ENCODE assay signal across 25 mouse cellular contexts in the genomic region with DNA sequence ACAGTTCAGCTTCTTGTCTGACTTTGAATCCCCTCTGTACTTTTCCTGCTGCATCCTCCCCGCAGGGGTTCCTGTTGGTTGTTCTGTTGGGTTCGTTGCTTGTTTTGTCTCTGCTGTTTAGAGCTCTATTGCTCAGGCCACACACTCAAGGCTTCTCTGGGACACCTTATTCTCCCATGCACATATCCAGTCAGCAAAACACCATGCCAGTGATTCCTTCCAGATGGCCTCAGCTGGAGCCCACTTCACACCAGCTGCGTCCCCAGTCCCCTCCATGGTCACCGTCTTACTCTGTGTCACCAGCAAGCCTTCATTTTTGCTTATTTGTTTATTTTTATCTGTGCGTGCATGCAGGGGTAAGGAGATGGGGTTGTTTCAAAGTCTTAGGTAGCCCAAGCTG. TPM values are rescaled to one million over a fixed set of nuclear protein-coding genes. Genes with fewer than 3 reads are reported as not detected.
DNase-seq lines count a peak whose midpoint lies in the region; ATAC-seq and TF ChIP-seq lines count a peak whose summit lies in the region.
"Had no signal": no experiment of that assay in that cellular context is flagged by ENCODE, and none has a peak within 500 bp of the region (broad histone marks: within the 10 kb centered on the region; RNA-seq: fewer than 3 reads in every experiment).

No protein-coding gene starts in this region.

- no peak for ATAC-seq in hindbrain, postnatal 0 days
- no peak for ATAC-seq in hindbrain, embryonic 11.5 days (ENCODE audit: low FRiP score)
- peak; percentile 41; the same call in 1 of the 2 replicates for ATAC-seq in lung, embryonic 16.5 days (ENCODE audit: low read depth)
- ATAC-seq: intestine, postnatal 0 days had no signal

- H3K4me3 ChIP-seq in cerebellum, adult 2 months (replicated peaks; ENCODE audit: insufficient read depth, low read depth, low read length): no peak overlapping the region
- no peak overlapping the region for H3K4me3 ChIP-seq in hindbrain, postnatal 0 days (ENCODE audit: low read length)
- no peak overlapping the region for H3K4me3 ChIP-seq in hindbrain, embryonic 11.5 days (ENCODE audit: low read depth, low read length)
- H3K4me3 ChIP-seq in lung, embryonic 16.5 days (ENCODE audit: low read length): no peak overlapping the region
- H3K4me3 ChIP-seq: embryonic facial prominence, embryonic 10.5 days; embryonic facial prominence, embryonic 15.5 days; hindbrain, embryonic 12.5 days; neural tube, embryonic 15.5 days had no signal

- H3K9me3 ChIP-seq in hindbrain, postnatal 0 days (ENCODE audit: low read length): no peaks in the 10 kb centered on the region
- H3K9me3 ChIP-seq in hindbrain, embryonic 11.5 days (ENCODE audit: control insufficient read depth, low read length): 0 out of 2 replicates have a peak, but pooled peaks cover 2% of the 10 kb centered on the region
- peaks cover 6% of the 10 kb centered on the region; the same call in 1 of the 2 replicates for H3K9me3 ChIP-seq in lung, embryonic 16.5 days (ENCODE audit: control insufficient read depth, low read length)
- H3K9me3 ChIP-seq: embryonic facial prominence, embryonic 10.5 days; embryonic facial prominence, embryonic 15.5 days; hindbrain, embryonic 12.5 days; neural tube, embryonic 15.5 days had no signal

- H3K27ac ChIP-seq in cerebellum, adult 2 months (ENCODE audit: insufficient read depth, low read length): no peak overlapping the region
- peak overlapping the region; percentile 42; the same call in 1 of the 2 replicates for H3K27ac ChIP-seq in hindbrain, postnatal 0 days
- no peak overlapping the region for H3K27ac ChIP-seq in hindbrain, embryonic 11.5 days (ENCODE audit: low read depth, low read length)
- no peak overlapping the region for H3K27ac ChIP-seq in lung, embryonic 16.5 days (ENCODE audit: low read length)
- H3K27ac ChIP-seq: embryonic facial prominence, embryonic 10.5 days; embryonic facial prominence, embryonic 15.5 days; hindbrain, embryonic 12.5 days; liver, embryonic 14.5 days; macrophage; neural tube, embryonic 15.5 days had no signal

- WGBS in cerebellum, adult 2 months: 46% methylated on average over 5 of the region's 5 CpGs
- WGBS in hindbrain, postnatal 0 days: 57% methylated on average over 5 of the region's 5 CpGs
- 77% methylated on average over 5 of the region's 5 CpGs for WGBS in hindbrain, embryonic 11.5 days
- WGBS in lung, embryonic 16.5 days: 69% methylated on average over 5 of the region's 5 CpGs

- peak; percentile 31 to 42 for DNase-seq in cerebellum, postnatal 14 days
- DNase-seq in cerebellum, adult 2 months: no peak
- peak; percentile 36 for DNase-seq in hindbrain, postnatal 0 days (ENCODE audit: low spot score)
- DNase-seq in hindbrain, embryonic 11.5 days (ENCODE audit: low spot score): no peak
- DNase-seq in lung, postnatal 36 days: no peak
- DNase-seq in lung, postnatal 14 days: peak; percentile 5
- DNase-seq: adrenal gland, postnatal 10 days; cerebellum, adult 11-12 months; cerebellum, postnatal 25 days; gastrocnemius, postnatal 10 days; kidney, adult 9 months; kidney, postnatal 10 days; liver; midbrain, embryonic 14.5 days; retina, postnatal 1 day; right cerebral cortex, postnatal 14 days; thymus, postnatal 4 days had no signal

- no peak overlapping the region for H3K4me2 ChIP-seq in hindbrain, postnatal 0 days (ENCODE audit: low read depth, low read length)
- no peak overlapping the region for H3K4me2 ChIP-seq in hindbrain, embryonic 11.5 days (replicated peaks; ENCODE audit: low read depth, low read length)
- no peak overlapping the region for H3K4me2 ChIP-seq in lung, embryonic 16.5 days (ENCODE audit: low read depth, low read length)
- H3K4me2 ChIP-seq: embryonic facial prominence, embryonic 15.5 days; hindbrain, embryonic 12.5 days; neural tube, embryonic 15.5 days had no signal

- H3K9ac ChIP-seq in hindbrain, postnatal 0 days (replicated peaks; ENCODE audit: low read length): no peak overlapping the region
- no peak overlapping the region for H3K9ac ChIP-seq in hindbrain, embryonic 11.5 days (ENCODE audit: low read depth, low read length)
- H3K9ac ChIP-seq in lung, embryonic 16.5 days (ENCODE audit: low read length): no peak overlapping the region
- H3K9ac ChIP-seq: embryonic facial prominence, embryonic 15.5 days; hindbrain, embryonic 12.5 days; liver, embryonic 14.5 days had no signal

- H3K36me3 ChIP-seq in hindbrain, postnatal 0 days (ENCODE audit: insufficient read depth, low read length): peaks cover 22% of the 10 kb centered on the region; the same call in 1 of the 2 replicates
- no peaks in the 10 kb centered on the region for H3K36me3 ChIP-seq in hindbrain, embryonic 11.5 days (ENCODE audit: control insufficient read depth, insufficient read depth, low read length)
- peaks cover 14% of the 10 kb centered on the region for H3K36me3 ChIP-seq in lung, embryonic 16.5 days (ENCODE audit: control insufficient read depth, insufficient read depth, low read length)

- H3K27me3 ChIP-seq in cerebellum, adult 2 months (ENCODE audit: control insufficient read depth, insufficient read depth, low read length): no peaks in the 10 kb centered on the region
- no peaks in the 10 kb centered on the region for H3K27me3 ChIP-seq in hindbrain, postnatal 0 days (ENCODE audit: insufficient read depth, low read length)
- H3K27me3 ChIP-seq in hindbrain, embryonic 11.5 days (ENCODE audit: control insufficient read depth, insufficient read depth, low read length): no peaks in the 10 kb centered on the region
- no peaks in the 10 kb centered on the region for H3K27me3 ChIP-seq in lung, embryonic 16.5 days (ENCODE audit: control insufficient read depth, insufficient read depth, low read depth, low read length)
- H3K27me3 ChIP-seq: embryonic facial prominence, embryonic 15.5 days; hindbrain, embryonic 12.5 days; neural tube, embryonic 15.5 days had no signal

- H3K4me1 ChIP-seq in cerebellum, adult 2 months (ENCODE audit: control insufficient read depth, insufficient read depth, low read length): peaks cover 9% of the 10 kb centered on the region; the same call in 1 of the 2 replicates
- no peaks in the 10 kb centered on the region for H3K4me1 ChIP-seq in hindbrain, postnatal 0 days (ENCODE audit: insufficient read depth, low read length)
- no peaks in the 10 kb centered on the region for H3K4me1 ChIP-seq in hindbrain, embryonic 11.5 days (replicated peaks; ENCODE audit: control insufficient read depth, insufficient read depth, low read length)
- no peaks in the 10 kb centered on the region for H3K4me1 ChIP-seq in lung, embryonic 16.5 days (replicated peaks; ENCODE audit: control insufficient read depth, insufficient read depth, low read length)
- H3K4me1 ChIP-seq: embryonic facial prominence, embryonic 10.5 days; embryonic facial prominence, embryonic 15.5 days; neural tube, embryonic 15.5 days had no signal

- TF ChIP-seq POLR2A in cerebellum, adult 2 months (IDR thresholded peaks at IDR 0.05; ENCODE audit: borderline replicate concordance, insufficient read depth, low read length): no peak

- TF ChIP-seq CTCF in cerebellum, adult 2 months (IDR thresholded peaks at IDR 0.05; ENCODE audit: borderline replicate concordance, insufficient read depth, low read depth, low read length): no peak
- TF ChIP-seq CTCF in hindbrain, postnatal 0 days (IDR thresholded peaks at IDR 0.05; ENCODE audit: low read depth): no peak

RNA-seq across cellular contexts. Expression of gene Tyw1, which starts 38.5 kb away (rescaled TPM):
- polyA plus RNA-seq in cerebellum, adult 2 months (2012; rRNA removed): 17.8 and 17.9 TPM in 2 replicates
- 20.5 and 22.7 TPM in 2 replicates for total RNA-seq in hindbrain, postnatal 0 days (2014; rRNA removed)
- 17.6 and 18.1 TPM in 2 replicates for polyA plus RNA-seq in hindbrain, postnatal 0 days (2015; fragmentation: Nextera tagmentation; extraction: Ambion mirVana)
- 29.1 and 29.9 TPM in 2 replicates for polyA plus RNA-seq in hindbrain, embryonic 11.5 days (2014; fragmentation: Nextera tagmentation; extraction: Ambion mirVana)
- polyA plus RNA-seq in lung, embryonic 16.5 days (2015; fragmentation: Nextera tagmentation; extraction: Ambion mirVana): 21.6 and 24.8 TPM in 2 replicates

RNA-seq across cellular contexts. Expression of gene Sbds, which starts 38.6 kb away (rescaled TPM):
- polyA plus RNA-seq in cerebellum, adult 2 months (2012; rRNA removed): 92.5 and 95.5 TPM in 2 replicates
- 14.9 and 21.5 TPM in 2 replicates for total RNA-seq in hindbrain, postnatal 0 days (2014; rRNA removed)
- polyA plus RNA-seq in hindbrain, postnatal 0 days (2015; fragmentation: Nextera tagmentation; extraction: Ambion mirVana): 52.3 and 57.2 TPM in 2 replicates
- polyA plus RNA-seq in hindbrain, embryonic 11.5 days (2014; fragmentation: Nextera tagmentation; extraction: Ambion mirVana): 75.3 and 76.0 TPM in 2 replicates
- polyA plus RNA-seq in lung, embryonic 16.5 days (2015; fragmentation: Nextera tagmentation; extraction: Ambion mirVana): 68.1 and 70.8 TPM in 2 replicates

Comparison
In these comparisons a context has a peak if more than half of its experiments do, and no peak if none do; other contexts are left out.
1. DNase-seq: peak in cerebellum, postnatal 14 days (2 of 2), hindbrain, postnatal 0 days (single experiment) and lung, postnatal 14 days (single experiment); none in cerebellum, adult 2 months (0 of 2), hindbrain, embryonic 11.5 days (single experiment) and lung, postnatal 36 days (single experiment).